ENCODE assay signal across 21 mouse cellular contexts in the genomic region with DNA sequence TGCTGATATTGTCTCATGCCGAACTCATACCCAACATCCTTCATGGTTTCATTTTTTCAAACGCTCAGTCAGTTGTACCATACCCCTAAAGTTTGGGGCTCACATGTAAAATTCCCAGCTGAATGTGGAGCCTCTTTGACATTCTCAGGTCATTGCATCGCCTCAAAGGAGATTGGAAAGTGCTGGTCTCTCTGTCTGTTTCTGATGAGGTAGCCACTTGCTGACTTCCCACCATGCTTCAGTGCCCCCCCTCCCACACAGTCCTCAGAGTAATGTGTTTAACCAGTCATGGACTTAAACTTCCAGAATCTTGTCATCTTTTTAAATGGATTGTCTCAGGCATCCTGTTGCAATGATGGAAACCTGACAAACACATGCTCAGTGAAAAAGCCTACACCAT.
A peak's percentile ranks its signal among the peaks of the same experiment; 100 is the strongest.
DNase-seq lines count a peak whose midpoint lies in the region; ATAC-seq and TF ChIP-seq lines count a peak whose summit lies in the region.
"Had no signal": no experiment of that assay in that cellular context is flagged by ENCODE, and none has a peak within 500 bp of the region (broad histone marks: within the 10 kb centered on the region; RNA-seq: fewer than 3 reads in every experiment).

No protein-coding gene starts in this region.

- H3K27me3 ChIP-seq in forebrain, embryonic 11.5 days (ENCODE audit: control insufficient read depth, insufficient read depth, low read length): no peaks in the 10 kb centered on the region
- H3K27me3 ChIP-seq in forebrain, embryonic 10.5 days (ENCODE audit: poor library complexity, severe bottlenecking): no peaks in the 10 kb centered on the region
- no peaks in the 10 kb centered on the region for H3K27me3 ChIP-seq in hindbrain, embryonic 11.5 days (ENCODE audit: control insufficient read depth, insufficient read depth, low read length)
- no peaks in the 10 kb centered on the region for H3K27me3 ChIP-seq in hindbrain, postnatal 0 days (ENCODE audit: insufficient read depth, low read length)
- no peaks in the 10 kb centered on the region for H3K27me3 ChIP-seq in midbrain, embryonic 11.5 days (ENCODE audit: control insufficient read depth, insufficient read depth, low read length)
- H3K27me3 ChIP-seq in midbrain, embryonic 14.5 days (ENCODE audit: control insufficient read depth, insufficient read depth, low read length): no peaks in the 10 kb centered on the region
- H3K27me3 ChIP-seq: embryonic facial prominence, embryonic 12.5 days had no signal

- no peak overlapping the region for H3K9ac ChIP-seq in forebrain, embryonic 11.5 days (ENCODE audit: low read length)
- no peak overlapping the region for H3K9ac ChIP-seq in hindbrain, embryonic 11.5 days (ENCODE audit: low read depth, low read length)
- H3K9ac ChIP-seq in hindbrain, postnatal 0 days (replicated peaks; ENCODE audit: low read length): no peak overlapping the region
- H3K9ac ChIP-seq in midbrain, embryonic 11.5 days (ENCODE audit: low read length): no peak overlapping the region
- no peak overlapping the region for H3K9ac ChIP-seq in midbrain, embryonic 14.5 days (replicated peaks; ENCODE audit: low read length)
- H3K9ac ChIP-seq: embryonic facial prominence, embryonic 12.5 days; hindbrain, embryonic 14.5 days had no signal

- TF ChIP-seq CTCF in hindbrain, postnatal 0 days (IDR thresholded peaks at IDR 0.05; ENCODE audit: low read depth): no peak

- H3K4me1 ChIP-seq in forebrain, embryonic 11.5 days (replicated peaks; ENCODE audit: control insufficient read depth, insufficient read depth, low read length): no peaks in the 10 kb centered on the region
- H3K4me1 ChIP-seq in forebrain, embryonic 10.5 days: peaks cover 11% of the 10 kb centered on the region
- H3K4me1 ChIP-seq in hindbrain, embryonic 11.5 days (replicated peaks; ENCODE audit: control insufficient read depth, insufficient read depth, low read length): no peaks in the 10 kb centered on the region
- H3K4me1 ChIP-seq in hindbrain, postnatal 0 days (ENCODE audit: insufficient read depth, low read length): no peaks in the 10 kb centered on the region
- no peaks in the 10 kb centered on the region for H3K4me1 ChIP-seq in midbrain, embryonic 11.5 days (ENCODE audit: control insufficient read depth, insufficient read depth, low read length)
- H3K4me1 ChIP-seq in midbrain, embryonic 14.5 days (ENCODE audit: control insufficient read depth, insufficient read depth, low read length): no peaks in the 10 kb centered on the region
- H3K4me1 ChIP-seq: heart, embryonic 10.5 days had no signal

- H3K36me3 ChIP-seq in forebrain, embryonic 11.5 days (ENCODE audit: control insufficient read depth, insufficient read depth, low read length): no peaks in the 10 kb centered on the region
- H3K36me3 ChIP-seq in forebrain, embryonic 10.5 days (replicated peaks): no peaks in the 10 kb centered on the region
- H3K36me3 ChIP-seq in hindbrain, embryonic 11.5 days (ENCODE audit: control insufficient read depth, insufficient read depth, low read length): no peaks in the 10 kb centered on the region
- no peaks in the 10 kb centered on the region for H3K36me3 ChIP-seq in hindbrain, postnatal 0 days (ENCODE audit: insufficient read depth, low read length)
- H3K36me3 ChIP-seq in midbrain, embryonic 11.5 days (ENCODE audit: control insufficient read depth, insufficient read depth, low read length): no peaks in the 10 kb centered on the region
- no peaks in the 10 kb centered on the region for H3K36me3 ChIP-seq in midbrain, embryonic 14.5 days (ENCODE audit: control insufficient read depth, insufficient read depth, low read length)
- H3K36me3 ChIP-seq: embryonic facial prominence, embryonic 12.5 days; G1E; heart, embryonic 10.5 days had no signal

- 0 out of 2 replicates have a peak, but pooled peaks have one; percentile 10 for ATAC-seq in forebrain, embryonic 11.5 days (replicated peaks; ENCODE audit: low FRiP score)
- ATAC-seq in hindbrain, embryonic 11.5 days (ENCODE audit: low FRiP score): peak; percentile 10; the same call in 1 of the 2 replicates
- no peak for ATAC-seq in hindbrain, postnatal 0 days
- peak; percentile 14; the same call in 1 of the 2 replicates for ATAC-seq in midbrain, embryonic 11.5 days (ENCODE audit: low FRiP score)
- no peak for ATAC-seq in midbrain, embryonic 14.5 days (ENCODE audit: low FRiP score, low TSS enrichment)
- ATAC-seq: CD4-positive, CD25-positive, alpha-beta regulatory T cell, adult 4 months had no signal

- WGBS in forebrain, embryonic 11.5 days: 87% methylated on average over 3 of the region's 3 CpGs
- 87% methylated on average over 3 of the region's 3 CpGs for WGBS in forebrain, embryonic 10.5 days
- WGBS in hindbrain, embryonic 11.5 days: 83% methylated on average over 3 of the region's 3 CpGs
- 87% methylated on average over 3 of the region's 3 CpGs for WGBS in hindbrain, postnatal 0 days
- 84% methylated on average over 3 of the region's 3 CpGs for WGBS in midbrain, embryonic 11.5 days
- 89% methylated on average over 3 of the region's 3 CpGs for WGBS in midbrain, embryonic 14.5 days

- H3K4me2 ChIP-seq in forebrain, embryonic 11.5 days (ENCODE audit: low read depth, low read length, severe bottlenecking): no peak overlapping the region
- H3K4me2 ChIP-seq in hindbrain, embryonic 11.5 days (replicated peaks; ENCODE audit: low read depth, low read length): no peak overlapping the region
- no peak overlapping the region for H3K4me2 ChIP-seq in hindbrain, postnatal 0 days (ENCODE audit: low read depth, low read length)
- H3K4me2 ChIP-seq in midbrain, embryonic 11.5 days: no peak overlapping the region
- H3K4me2 ChIP-seq in midbrain, embryonic 14.5 days (ENCODE audit: low read length): no peak overlapping the region
- H3K4me2 ChIP-seq: embryonic facial prominence, embryonic 12.5 days; hindbrain, embryonic 14.5 days had no signal

- H3K9me3 ChIP-seq in forebrain, embryonic 11.5 days (ENCODE audit: control insufficient read depth, low read length): no peaks in the 10 kb centered on the region
- H3K9me3 ChIP-seq in forebrain, embryonic 10.5 days: no peaks in the 10 kb centered on the region
- H3K9me3 ChIP-seq in hindbrain, embryonic 11.5 days (ENCODE audit: control insufficient read depth, low read length): no peaks in the 10 kb centered on the region
- H3K9me3 ChIP-seq in hindbrain, postnatal 0 days (ENCODE audit: low read length): no peaks in the 10 kb centered on the region
- H3K9me3 ChIP-seq in midbrain, embryonic 11.5 days (ENCODE audit: control insufficient read depth, low read length): no peaks in the 10 kb centered on the region
- no peaks in the 10 kb centered on the region for H3K9me3 ChIP-seq in midbrain, embryonic 14.5 days (ENCODE audit: control insufficient read depth, low read length)
- H3K9me3 ChIP-seq: embryonic facial prominence, embryonic 12.5 days; G1E; heart, embryonic 10.5 days had no signal

- H3K4me3 ChIP-seq in forebrain, embryonic 11.5 days (ENCODE audit: low read depth, low read length): no peak overlapping the region
- no peak overlapping the region for H3K4me3 ChIP-seq in forebrain, embryonic 10.5 days
- H3K4me3 ChIP-seq in hindbrain, embryonic 11.5 days (ENCODE audit: low read depth, low read length): no peak overlapping the region
- no peak overlapping the region for H3K4me3 ChIP-seq in hindbrain, postnatal 0 days (ENCODE audit: low read length)
- H3K4me3 ChIP-seq in midbrain, embryonic 11.5 days (ENCODE audit: low read depth, low read length): no peak overlapping the region
- no peak overlapping the region for H3K4me3 ChIP-seq in midbrain, embryonic 14.5 days (replicated peaks; ENCODE audit: low read depth, low read length)
- H3K4me3 ChIP-seq: embryonic facial prominence, embryonic 12.5 days; heart, embryonic 10.5 days had no signal

- DNase-seq in forebrain, embryonic 11.5 days (ENCODE audit: low spot score): no peak
- no peak for DNase-seq in forebrain, embryonic 10.5 days (ENCODE audit: extremely low spot score, low spot score)
- DNase-seq in hindbrain, embryonic 11.5 days (ENCODE audit: low spot score): no peak
- no peak for DNase-seq in hindbrain, postnatal 0 days (ENCODE audit: low spot score)
- DNase-seq in midbrain, embryonic 11.5 days (ENCODE audit: low spot score, missing footprints): peak; percentile 77
- DNase-seq in midbrain, embryonic 14.5 days: no peak
- peak; percentile 7 for DNase-seq in brain, adult 2 months (ENCODE audit: low read depth, low spot score)
- DNase-seq in adrenal gland, adult 2 months: no peak
- DNase-seq: adrenal gland, postnatal 10 days; B cell, adult 2 months; cerebellum, adult 11-12 months; cerebellum, adult 9-10 months; cerebellum, postnatal 25 days; gastrocnemius, postnatal 36 days; heart, adult 18-20 months; heart, postnatal 10 days had no signal

- no peak overlapping the region for H3K27ac ChIP-seq in forebrain, embryonic 11.5 days (ENCODE audit: low read depth, low read length)
- no peak overlapping the region for H3K27ac ChIP-seq in forebrain, embryonic 10.5 days
- H3K27ac ChIP-seq in hindbrain, embryonic 11.5 days (ENCODE audit: low read depth, low read length): no peak overlapping the region
- no peak overlapping the region for H3K27ac ChIP-seq in hindbrain, postnatal 0 days
- no peak overlapping the region for H3K27ac ChIP-seq in midbrain, embryonic 11.5 days (ENCODE audit: low read depth, low read length)
- H3K27ac ChIP-seq in midbrain, embryonic 14.5 days (replicated peaks; ENCODE audit: low read depth, low read length): no peak overlapping the region
- H3K27ac ChIP-seq: embryonic facial prominence, embryonic 12.5 days; heart, embryonic 10.5 days; hindbrain, embryonic 14.5 days had no signal

Comparison
In these comparisons a context has a peak if more than half of its experiments do, and no peak if none do; other contexts are left out.
1. ATAC-seq: peak in forebrain, embryonic 11.5 days (single experiment), hindbrain, embryonic 11.5 days (single experiment) and midbrain, embryonic 11.5 days (single experiment); none in hindbrain, postnatal 0 days (single experiment) and midbrain, embryonic 14.5 days (single experiment).
2. DNase-seq: peak in midbrain, embryonic 11.5 days (single experiment) and brain, adult 2 months (single experiment); none in forebrain, embryonic 11.5 days (single experiment), forebrain, embryonic 10.5 days (single experiment), hindbrain, embryonic 11.5 days (single experiment), hindbrain, postnatal 0 days (single experiment), midbrain, embryonic 14.5 days (single experiment) and adrenal gland, adult 2 months (single experiment).